Mouse (Mus musculus): ENCODE measurements around the gene Heyl.

Gene Heyl

GRCm38 (mm10) chr4:123233492-123234084 is at the start of gene Heyl:
TSS of gene Heyl (plus strand) at chr4:123233556.
- DNase-seq (ENCODE audit: low read depth) = no peak

- no peak for DNase-seq (ENCODE audit: low read depth)
Measured at GRCm38 (mm10) chr4:123184816-123185215, 48.5 kb upstream of the Heyl start.

- no peak for DNase-seq (ENCODE audit: low read depth)
Measured at GRCm38 (mm10) chr4:123192336-123192735, 41.0 kb upstream of the Heyl start.

- no peak for DNase-seq (ENCODE audit: low read depth)
Measured at GRCm38 (mm10) chr4:123193791-123194190, 39.6 kb upstream of the Heyl start.

GRCm38 (mm10) chr4:123196695-123197094 is 36.7 kb upstream of the Heyl start:
- DNase-seq (ENCODE audit: low read depth) = no peak

GRCm38 (mm10) chr4:123200771-123201185 is 32.6 kb upstream of the Heyl start:
- peak; percentile 33 for DNase-seq (ENCODE audit: low read depth)

GRCm38 (mm10) chr4:123201186-123202093 is 31.9 kb upstream of the Heyl start, which contains the start of gene Nt5c1a:
TSS of gene Nt5c1a (plus strand) at chr4:123201504.
- DNase-seq (ENCODE audit: low read depth) = no peak

GRCm38 (mm10) chr4:123202094-123202420 is 31.3 kb upstream of the Heyl start:
- DNase-seq (ENCODE audit: low read depth) = no peak

GRCm38 (mm10) chr4:123207337-123207736 is 26.0 kb upstream of the Heyl start:
- DNase-seq (ENCODE audit: low read depth) = no peak

- DNase-seq (ENCODE audit: low read depth) = no peak
Measured at GRCm38 (mm10) chr4:123210996-123211395, 22.4 kb upstream of the Heyl start.

- no peak for DNase-seq (ENCODE audit: low read depth)
Measured at GRCm38 (mm10) chr4:123211453-123211852, 21.9 kb upstream of the Heyl start.

- DNase-seq (ENCODE audit: low read depth) = no peak
Measured at GRCm38 (mm10) chr4:123212330-123212729, 21.0 kb upstream of the Heyl start.

- no peak for DNase-seq (ENCODE audit: low read depth)
Measured at GRCm38 (mm10) chr4:123213975-123214374, 19.4 kb upstream of the Heyl start.

GRCm38 (mm10) chr4:123215367-123215766 is 18.0 kb upstream of the Heyl start:
- no peak for DNase-seq (ENCODE audit: low read depth)

- no peak for DNase-seq (ENCODE audit: low read depth)
Measured at GRCm38 (mm10) chr4:123216782-123217181, 16.6 kb upstream of the Heyl start.

GRCm38 (mm10) chr4:123219720-123220357 is 13.5 kb upstream of the Heyl start:
- DNase-seq (ENCODE audit: low read depth) = no peak

GRCm38 (mm10) chr4:123220637-123221036 is 12.7 kb upstream of the Heyl start:
- DNase-seq (ENCODE audit: low read depth) = no peak

- no peak for DNase-seq (ENCODE audit: low read depth)
Measured at GRCm38 (mm10) chr4:123223309-123223708, 10.0 kb upstream of the Heyl start.

GRCm38 (mm10) chr4:123225718-123226403 is 7.5 kb upstream of the Heyl start:
- no peak for DNase-seq (ENCODE audit: low read depth)

- no peak for DNase-seq (ENCODE audit: low read depth)
Measured at GRCm38 (mm10) chr4:123227707-123228106, 5.6 kb upstream of the Heyl start.

- DNase-seq (ENCODE audit: low read depth) = no peak
Measured at GRCm38 (mm10) chr4:123228270-123228669, 5.1 kb upstream of the Heyl start.

GRCm38 (mm10) chr4:123229166-123229565 is 4.2 kb upstream of the Heyl start:
- no peak for DNase-seq (ENCODE audit: low read depth)

All from c-Kit-positive CD71-negative TER-119-negative erythroid progenitor cells, embryonic 14.5 days (primary cell).